Mouse (Mus musculus) erythroblast, embryonic 14.5 days (primary cell): ENCODE data around the gene Ccdc28a.

Experiments used
- GATA1 ChIP-seq: IDR thresholded peaks from 2 replicates; pipeline ENCODE4 v1.6.1; 2012; ENCODE audit warnings: low read length, inconsistent platforms, mixed read lengths
- TAL1 ChIP-seq: IDR thresholded peaks from 3 replicates; pipeline ENCODE4 v1.6.1; 2012; ENCODE audit warnings: low read length, inconsistent platforms, mixed read lengths

- TF ChIP-seq TAL1, result no peak
- TF ChIP-seq GATA1, result no peak
Observed at GRCm38 (mm10) chr10:18199919-18200318, 34.9 kb downstream of the Ccdc28a start.
